Mouse (Mus musculus) cerebellum, postnatal 10 days (tissue): Measurements from ENCODE around the gene Atp10a.

Source experiments
- DNase-seq, 2 experiments: peaks; one replicate each; pipeline ENCODE4 v3.0.0; 2021; ENCODE audit warnings: mixed read lengths in 2 of 2

The Atp10a gene

GRCm38 (mm10) chr7:58655866-58656265 lies at the start of gene Atp10a:
Atp10a (plus strand) TSS chr7:58656166.
- DNase-seq, result no peak

GRCm38 (mm10) chr7:58618048-58618447 lies 37.9 kb upstream of the Atp10a start:
- no peak for DNase-seq

- peak; percentile 18 to 22 for DNase-seq
Measured at GRCm38 (mm10) chr7:58626305-58627155, 29.4 kb upstream of the Atp10a start.

- DNase-seq, result peak; percentile 4 to 5
Measured at GRCm38 (mm10) chr7:58627381-58627780, 28.6 kb upstream of the Atp10a start.

- DNase-seq, result no peak
Measured at GRCm38 (mm10) chr7:58629233-58629632, 26.7 kb upstream of the Atp10a start.

GRCm38 (mm10) chr7:58633683-58634082 lies 22.3 kb upstream of the Atp10a start:
- DNase-seq, result no peak

- DNase-seq, result no peak
Measured at GRCm38 (mm10) chr7:58639676-58640075, 16.3 kb upstream of the Atp10a start.

- no peak for DNase-seq
Measured at GRCm38 (mm10) chr7:58640456-58640855, 15.5 kb upstream of the Atp10a start.

- no peak for DNase-seq
Measured at GRCm38 (mm10) chr7:58641916-58642315, 14.1 kb upstream of the Atp10a start.

- DNase-seq, result no peak
Measured at GRCm38 (mm10) chr7:58647404-58647803, 8.6 kb upstream of the Atp10a start.

GRCm38 (mm10) chr7:58657913-58658789 lies 2.2 kb downstream of the Atp10a start:
- peak; percentile 61 to 69 for DNase-seq

- no peak for DNase-seq
Measured at GRCm38 (mm10) chr7:58658790-58659405, 2.9 kb downstream of the Atp10a start.

- DNase-seq, result no peak
Measured at GRCm38 (mm10) chr7:58660046-58660445, 4.1 kb downstream of the Atp10a start.

GRCm38 (mm10) chr7:58660665-58661064 lies 4.7 kb downstream of the Atp10a start:
- DNase-seq, result no peak

GRCm38 (mm10) chr7:58661076-58661475 lies 5.1 kb downstream of the Atp10a start:
- DNase-seq, result no peak

GRCm38 (mm10) chr7:58668617-58669016 lies 12.7 kb downstream of the Atp10a start:
- DNase-seq, result no peak

- no peak for DNase-seq
Measured at GRCm38 (mm10) chr7:58676075-58676474, 20.1 kb downstream of the Atp10a start.

GRCm38 (mm10) chr7:58677111-58677805 lies 21.3 kb downstream of the Atp10a start:
- no peak for DNase-seq

GRCm38 (mm10) chr7:58685967-58686366 lies 30.0 kb downstream of the Atp10a start:
- no peak for DNase-seq

- DNase-seq, result no peak
Measured at GRCm38 (mm10) chr7:58686573-58686972, 30.6 kb downstream of the Atp10a start.

GRCm38 (mm10) chr7:58686997-58687396 lies 31.0 kb downstream of the Atp10a start:
- DNase-seq, result no peak
